Mouse (Mus musculus): ENCODE measurements around the gene Zmiz1. TPM values are rescaled to one million over a fixed set of nuclear protein-coding genes. Genes with fewer than 3 reads are reported as not detected.

The Zmiz1 gene
- polyA plus RNA-seq, 1 experiment from 2014 or later = 26.3 TPM

DNA sequence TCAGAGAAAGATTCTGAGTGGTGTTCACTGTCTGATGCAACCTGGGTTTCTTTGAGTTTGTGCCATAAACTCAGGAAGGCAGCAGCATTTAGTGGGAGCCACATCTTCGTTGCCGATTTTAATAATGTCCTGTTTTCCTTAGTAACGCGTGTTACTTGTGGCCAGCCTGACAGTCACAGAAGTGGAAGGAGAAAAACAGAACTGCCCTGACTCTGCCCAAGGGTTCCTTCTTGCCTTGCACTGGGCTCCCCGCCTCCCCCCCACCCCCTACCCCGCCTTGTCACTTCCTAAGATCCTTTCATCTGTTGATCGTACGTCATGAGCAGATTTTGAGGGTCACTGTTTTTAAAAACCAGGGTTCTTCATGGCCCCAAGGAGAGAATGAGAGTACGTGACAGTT lies 88.9 kb downstream of the Zmiz1 start:
- H3K27me3 ChIP-seq (ENCODE audit: control insufficient read depth, insufficient read depth, low read length) = no peaks in the 10 kb centered on the region
- peaks cover 3% of the 10 kb centered on the region; the same call in 1 of the 2 replicates for H3K36me3 ChIP-seq (ENCODE audit: control insufficient read depth, insufficient read depth, low read length)
- H3K4me2 ChIP-seq (ENCODE audit: low read depth, low read length) = no peak overlapping the region
- no peaks in the 10 kb centered on the region for H3K9me3 ChIP-seq (replicated peaks; ENCODE audit: control insufficient read depth, low read length)
- WGBS = 71% methylated on average over 9 of the region's 9 CpGs
- H3K4me1 ChIP-seq (ENCODE audit: control insufficient read depth, insufficient read depth, low read length) = peaks cover 27% of the 10 kb centered on the region
- H3K4me3 ChIP-seq (replicated peaks; ENCODE audit: low read length) = no peak overlapping the region
- peak overlapping the region; percentile 7; the same call in 1 of the 2 replicates for H3K27ac ChIP-seq (ENCODE audit: low read length)
- ATAC-seq (ENCODE audit: insufficient read depth, low FRiP score) = no peak
- no peak overlapping the region for H3K9ac ChIP-seq (ENCODE audit: low read length)

GRCm38 (mm10) chr14:25548650-25549049 lies 89.7 kb downstream of the Zmiz1 start:
- H3K27ac ChIP-seq (ENCODE audit: low read length) = 0 out of 2 replicates have a peak overlapping the region, but pooled peaks have one; percentile 9
- no peak overlapping the region for H3K4me3 ChIP-seq (replicated peaks; ENCODE audit: low read length)
- peaks cover 31% of the 10 kb centered on the region for H3K4me1 ChIP-seq (ENCODE audit: control insufficient read depth, insufficient read depth, low read length)
- H3K4me2 ChIP-seq (ENCODE audit: low read depth, low read length) = no peak overlapping the region
- H3K27me3 ChIP-seq (ENCODE audit: control insufficient read depth, insufficient read depth, low read length) = no peaks in the 10 kb centered on the region
- ATAC-seq (ENCODE audit: insufficient read depth, low FRiP score) = no peak
- H3K36me3 ChIP-seq (ENCODE audit: control insufficient read depth, insufficient read depth, low read length) = peaks cover 3% of the 10 kb centered on the region; the same call in 1 of the 2 replicates
- H3K9ac ChIP-seq (ENCODE audit: low read length) = 0 out of 2 replicates have a peak overlapping the region, but pooled peaks have one; percentile 22
- WGBS = 49% methylated on average over 6 of the region's 6 CpGs
- H3K9me3 ChIP-seq (replicated peaks; ENCODE audit: control insufficient read depth, low read length) = no peaks in the 10 kb centered on the region

DNA sequence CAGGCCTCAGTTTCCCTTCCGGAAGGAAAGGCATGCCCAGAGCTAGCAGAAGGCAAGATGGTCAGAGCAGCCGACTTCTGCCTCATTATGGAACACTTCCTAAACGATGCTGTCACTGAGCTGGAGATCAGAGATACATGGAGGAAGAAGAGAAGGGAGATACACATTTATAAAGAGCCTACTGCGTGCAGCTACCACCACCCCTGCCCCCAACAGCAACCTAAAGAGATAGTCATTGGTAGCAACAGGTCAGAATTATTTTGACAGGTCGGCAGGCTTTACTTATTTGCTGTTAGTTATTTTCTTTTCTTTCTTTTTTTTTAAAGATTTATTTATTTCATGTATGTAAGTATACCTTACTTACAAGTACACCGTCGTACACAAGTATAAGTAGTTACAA lies 90.1 kb downstream of the Zmiz1 start:
- H3K9me3 ChIP-seq (replicated peaks; ENCODE audit: control insufficient read depth, low read length) = no peaks in the 10 kb centered on the region
- no peak overlapping the region for H3K4me3 ChIP-seq (replicated peaks; ENCODE audit: low read length)
- H3K27me3 ChIP-seq (ENCODE audit: control insufficient read depth, insufficient read depth, low read length) = no peaks in the 10 kb centered on the region
- H3K4me1 ChIP-seq (ENCODE audit: control insufficient read depth, insufficient read depth, low read length) = peaks cover 34% of the 10 kb centered on the region
- H3K36me3 ChIP-seq (ENCODE audit: control insufficient read depth, insufficient read depth, low read length) = peaks cover 3% of the 10 kb centered on the region; the same call in 1 of the 2 replicates
- no peak overlapping the region for H3K27ac ChIP-seq (ENCODE audit: low read length)
- no peak overlapping the region for H3K9ac ChIP-seq (ENCODE audit: low read length)
- no peak for ATAC-seq (ENCODE audit: insufficient read depth, low FRiP score)
- 87% methylated on average over 7 of the region's 7 CpGs for WGBS
- no peak overlapping the region for H3K4me2 ChIP-seq (ENCODE audit: low read depth, low read length)

GRCm38 (mm10) chr14:25549871-25550840 lies 91.2 kb downstream of the Zmiz1 start:
- no peak for ATAC-seq (ENCODE audit: insufficient read depth, low FRiP score)
- Histone ChIP-seq H3K4me1 (ENCODE audit: control insufficient read depth, insufficient read depth, low read length) (peaks cover 42% of the 10 kb centered on the region), H3K9ac (ENCODE audit: low read length) (no peak overlapping the region), H3K27ac (ENCODE audit: low read length) (no peak overlapping the region), H3K9me3 (replicated peaks; ENCODE audit: control insufficient read depth, low read length) (no peaks in the 10 kb centered on the region), H3K4me3 (replicated peaks; ENCODE audit: low read length) (no peak overlapping the region), H3K36me3 (ENCODE audit: control insufficient read depth, insufficient read depth, low read length) (peaks cover 3% of the 10 kb centered on the region; the same call in 1 of the 2 replicates), H3K27me3 (ENCODE audit: control insufficient read depth, insufficient read depth, low read length) (no peaks in the 10 kb centered on the region), H3K4me2 (ENCODE audit: low read depth, low read length) (no peak overlapping the region)
- WGBS = 56% methylated on average over 10 of the region's 10 CpGs

DNA sequence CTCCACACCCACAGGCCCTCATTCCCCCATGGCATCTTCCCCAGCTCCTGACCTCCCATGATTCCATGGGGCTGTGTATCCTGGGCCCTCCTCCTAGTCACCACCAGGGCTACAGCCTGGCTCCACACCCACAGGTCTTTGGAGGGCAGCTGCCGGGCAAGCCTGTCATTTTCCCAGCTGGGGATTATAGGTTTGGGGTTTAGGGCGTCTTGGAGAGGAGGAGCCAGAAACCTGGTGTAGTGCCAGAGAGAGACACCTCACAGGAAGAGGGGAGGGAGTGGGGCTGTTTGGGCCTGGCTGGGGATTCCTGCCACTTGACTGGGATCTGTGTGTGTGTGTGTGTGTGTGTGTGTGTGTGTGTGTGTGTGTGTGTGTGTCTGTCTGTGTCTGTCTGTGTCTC lies 92.7 kb downstream of the Zmiz1 start:
- H3K36me3 ChIP-seq (ENCODE audit: control insufficient read depth, insufficient read depth, low read length) = peaks cover 3% of the 10 kb centered on the region; the same call in 1 of the 2 replicates
- no peak for ATAC-seq (ENCODE audit: insufficient read depth, low FRiP score)
- H3K27ac ChIP-seq (ENCODE audit: low read length) = no peak overlapping the region
- H3K4me3 ChIP-seq (replicated peaks; ENCODE audit: low read length) = no peak overlapping the region
- no peaks in the 10 kb centered on the region for H3K27me3 ChIP-seq (ENCODE audit: control insufficient read depth, insufficient read depth, low read length)
- H3K4me1 ChIP-seq (ENCODE audit: control insufficient read depth, insufficient read depth, low read length) = peaks cover 51% of the 10 kb centered on the region
- H3K4me2 ChIP-seq (ENCODE audit: low read depth, low read length) = no peak overlapping the region
- WGBS = 14% methylated on average over 2 of the region's 2 CpGs
- H3K9me3 ChIP-seq (replicated peaks; ENCODE audit: control insufficient read depth, low read length) = no peaks in the 10 kb centered on the region
- no peak overlapping the region for H3K9ac ChIP-seq (ENCODE audit: low read length)

DNA sequence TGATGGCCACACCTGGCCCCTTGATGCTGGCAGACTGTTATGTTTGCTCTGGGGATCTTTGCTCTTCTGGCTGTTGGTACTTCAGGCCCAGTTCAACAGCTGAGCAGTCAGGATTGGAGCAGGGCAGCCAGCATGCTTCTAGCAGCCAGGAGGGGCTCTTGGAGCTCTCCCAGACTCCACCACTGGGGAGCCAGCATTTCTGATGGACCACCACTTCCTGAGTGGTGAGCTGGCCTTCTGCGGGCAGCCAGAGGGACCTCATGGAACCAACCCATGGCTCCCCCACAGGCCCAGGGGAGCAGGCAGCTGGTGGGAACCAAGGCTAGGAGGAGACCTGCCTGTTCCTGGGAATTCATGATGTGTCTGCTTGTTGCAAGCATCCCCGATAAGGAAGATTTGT lies 94.4 kb downstream of the Zmiz1 start:
- peaks cover 50% of the 10 kb centered on the region for H3K4me1 ChIP-seq (ENCODE audit: control insufficient read depth, insufficient read depth, low read length)
- no peak overlapping the region for H3K4me2 ChIP-seq (ENCODE audit: low read depth, low read length)
- ATAC-seq (ENCODE audit: insufficient read depth, low FRiP score) = no peak
- peaks cover 3% of the 10 kb centered on the region; the same call in 1 of the 2 replicates for H3K36me3 ChIP-seq (ENCODE audit: control insufficient read depth, insufficient read depth, low read length)
- H3K9me3 ChIP-seq (replicated peaks; ENCODE audit: control insufficient read depth, low read length) = no peaks in the 10 kb centered on the region
- no peak overlapping the region for H3K9ac ChIP-seq (ENCODE audit: low read length)
- H3K27ac ChIP-seq (ENCODE audit: low read length) = no peak overlapping the region
- WGBS = 71% methylated on average over 2 of the region's 2 CpGs
- H3K4me3 ChIP-seq (replicated peaks; ENCODE audit: low read length) = no peak overlapping the region
- no peaks in the 10 kb centered on the region for H3K27me3 ChIP-seq (ENCODE audit: control insufficient read depth, insufficient read depth, low read length)

GRCm38 (mm10) chr14:25554781-25555180 lies 95.8 kb downstream of the Zmiz1 start:
- peaks cover 3% of the 10 kb centered on the region; the same call in 1 of the 2 replicates for H3K36me3 ChIP-seq (ENCODE audit: control insufficient read depth, insufficient read depth, low read length)
- no peak overlapping the region for H3K4me3 ChIP-seq (replicated peaks; ENCODE audit: low read length)
- H3K27ac ChIP-seq (ENCODE audit: low read length) = no peak overlapping the region; the same call in 1 of the 2 replicates
- H3K9me3 ChIP-seq (replicated peaks; ENCODE audit: control insufficient read depth, low read length) = no peaks in the 10 kb centered on the region
- H3K4me2 ChIP-seq (ENCODE audit: low read depth, low read length) = 0 out of 2 replicates have a peak overlapping the region, but pooled peaks have one; percentile 21
- no peaks in the 10 kb centered on the region for H3K27me3 ChIP-seq (ENCODE audit: control insufficient read depth, insufficient read depth, low read length)
- H3K4me1 ChIP-seq (ENCODE audit: control insufficient read depth, insufficient read depth, low read length) = peaks cover 46% of the 10 kb centered on the region
- 29% methylated on average over 8 of the region's 8 CpGs for WGBS
- 0 out of 2 replicates have a peak overlapping the region, but pooled peaks have one; percentile 1 for H3K9ac ChIP-seq (ENCODE audit: low read length)
- no peak for ATAC-seq (ENCODE audit: insufficient read depth, low FRiP score)

DNA sequence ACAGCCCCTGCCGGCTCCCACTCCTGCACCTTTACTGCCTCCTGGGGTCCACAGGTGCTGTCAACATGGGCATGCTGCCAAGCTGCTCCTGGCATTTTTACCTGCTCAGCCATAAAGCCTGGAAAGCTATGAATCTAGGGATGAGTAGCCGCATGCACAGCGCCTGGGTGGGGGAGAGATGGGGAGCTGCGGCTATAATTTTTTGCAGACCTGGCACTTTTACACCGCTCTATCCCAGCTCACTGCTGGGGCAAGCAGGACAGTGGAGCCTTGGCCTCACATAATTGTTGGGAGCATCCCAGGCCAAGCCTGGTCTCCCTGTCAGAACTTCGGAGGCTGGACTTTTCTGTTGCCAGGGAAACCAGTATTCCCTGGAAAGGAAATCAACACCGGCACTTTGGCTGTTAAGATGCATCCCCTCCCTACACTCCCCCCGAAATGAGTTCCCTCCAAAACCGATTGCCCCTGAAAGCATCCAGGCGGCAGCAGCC lies 96.4 kb downstream of the Zmiz1 start:
- H3K4me2 ChIP-seq (ENCODE audit: low read depth, low read length) = peak overlapping the region; percentile 21; the same call in 1 of the 2 replicates
- 31% methylated on average over 10 of the region's 10 CpGs for WGBS
- no peak overlapping the region for H3K4me3 ChIP-seq (replicated peaks; ENCODE audit: low read length)
- no peak overlapping the region; the same call in 1 of the 2 replicates for H3K27ac ChIP-seq (ENCODE audit: low read length)
- peaks cover 3% of the 10 kb centered on the region; the same call in 1 of the 2 replicates for H3K36me3 ChIP-seq (ENCODE audit: control insufficient read depth, insufficient read depth, low read length)
- no peaks in the 10 kb centered on the region for H3K9me3 ChIP-seq (replicated peaks; ENCODE audit: control insufficient read depth, low read length)
- H3K9ac ChIP-seq (ENCODE audit: low read length) = peak overlapping the region; percentile 0; the same call in 1 of the 2 replicates
- no peaks in the 10 kb centered on the region for H3K27me3 ChIP-seq (ENCODE audit: control insufficient read depth, insufficient read depth, low read length)
- H3K4me1 ChIP-seq (ENCODE audit: control insufficient read depth, insufficient read depth, low read length) = peaks cover 46% of the 10 kb centered on the region
- no peak for ATAC-seq (ENCODE audit: insufficient read depth, low FRiP score)

GRCm38 (mm10) chr14:25555848-25556247 lies 96.9 kb downstream of the Zmiz1 start:
- Histone ChIP-seq H3K27ac (ENCODE audit: low read length) (peak overlapping the region; percentile 39; the same call in 1 of the 2 replicates), H3K4me3 (replicated peaks; ENCODE audit: low read length) (no peak overlapping the region), H3K9me3 (replicated peaks; ENCODE audit: control insufficient read depth, low read length) (no peaks in the 10 kb centered on the region), H3K9ac (ENCODE audit: low read length) (peak overlapping the region; percentile 0; the same call in 1 of the 2 replicates), H3K27me3 (ENCODE audit: control insufficient read depth, insufficient read depth, low read length) (no peaks in the 10 kb centered on the region), H3K4me2 (ENCODE audit: low read depth, low read length) (no peak overlapping the region), H3K36me3 (ENCODE audit: control insufficient read depth, insufficient read depth, low read length) (no peaks in the 10 kb centered on the region), H3K4me1 (ENCODE audit: control insufficient read depth, insufficient read depth, low read length) (peaks cover 46% of the 10 kb centered on the region)
- 18% methylated on average over 7 of the region's 7 CpGs for WGBS
- no peak for ATAC-seq (ENCODE audit: insufficient read depth, low FRiP score)

All from stomach, embryonic 16.5 days (tissue).